Mouse (Mus musculus) adrenal gland (tissue): Measurements from ENCODE around the gene Galnt10.
"Not testable (repeated sequence)": the region's sequence is repeated elsewhere in the genome, so short reads cannot be mapped to it uniquely, and the experiment has no call there.

ENCODE experiments used
- intact Hi-C: fragments of 180-260 bp; cut with DNase I; formaldehyde crosslinking; loops from one replicate; pipeline ENCODE4 v1.15.1; 2025

Galnt10 gene

GRCm38 (mm10) chr11:57819999-57820581 is 174.8 kb downstream of the Galnt10 start:
- intact Hi-C loops: loop anchor here (2.0 kb wide), 1 partner anchor 115 kb away; no protein-coding TSS in a partner anchor

DNA sequence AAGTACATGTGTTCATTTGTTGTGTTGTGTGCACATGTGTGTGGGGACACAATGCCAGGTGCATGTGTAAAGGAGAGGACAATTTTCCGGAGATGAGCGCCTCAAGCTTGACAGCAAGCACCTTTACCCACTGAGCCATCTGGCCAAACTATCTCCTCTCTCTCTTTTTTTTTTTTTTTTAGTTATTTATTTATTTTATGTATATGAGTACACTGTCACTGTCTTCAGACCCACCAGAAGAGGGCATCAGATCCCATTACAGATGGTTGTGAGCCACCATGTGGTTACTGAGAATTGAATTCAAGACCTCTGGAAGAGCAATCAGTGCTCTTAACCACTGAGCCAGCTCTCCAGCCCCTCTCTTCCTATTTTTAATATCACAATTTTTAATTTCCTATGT is 177.9 kb downstream of the Galnt10 start:
- intact Hi-C loops: not testable (repeated sequence)

- intact Hi-C loops: no loop called here
Measured at GRCm38 (mm10) chr11:57823714-57824113, 178.5 kb downstream of the Galnt10 start.

DNA sequence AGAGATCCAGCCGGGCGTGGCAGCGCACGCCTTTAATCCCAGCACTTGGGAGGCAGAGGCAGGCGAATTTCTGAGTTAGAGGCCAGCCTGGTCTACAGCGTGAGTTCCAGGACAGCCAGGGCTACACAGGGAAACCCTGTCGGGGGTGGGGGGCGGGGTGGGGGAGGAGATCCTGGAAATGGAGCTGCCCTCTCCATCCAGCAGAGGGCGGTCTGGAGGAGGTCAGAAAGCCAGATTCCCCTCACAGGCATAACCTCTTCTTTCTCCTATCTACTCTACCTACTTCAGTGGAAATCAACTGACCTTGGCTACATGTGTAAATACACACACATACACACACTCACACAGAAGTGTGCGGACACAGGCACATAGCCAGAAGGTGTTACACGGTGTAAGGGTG is 180.0 kb downstream of the Galnt10 start:
- intact Hi-C loops: not testable (repeated sequence)

DNA sequence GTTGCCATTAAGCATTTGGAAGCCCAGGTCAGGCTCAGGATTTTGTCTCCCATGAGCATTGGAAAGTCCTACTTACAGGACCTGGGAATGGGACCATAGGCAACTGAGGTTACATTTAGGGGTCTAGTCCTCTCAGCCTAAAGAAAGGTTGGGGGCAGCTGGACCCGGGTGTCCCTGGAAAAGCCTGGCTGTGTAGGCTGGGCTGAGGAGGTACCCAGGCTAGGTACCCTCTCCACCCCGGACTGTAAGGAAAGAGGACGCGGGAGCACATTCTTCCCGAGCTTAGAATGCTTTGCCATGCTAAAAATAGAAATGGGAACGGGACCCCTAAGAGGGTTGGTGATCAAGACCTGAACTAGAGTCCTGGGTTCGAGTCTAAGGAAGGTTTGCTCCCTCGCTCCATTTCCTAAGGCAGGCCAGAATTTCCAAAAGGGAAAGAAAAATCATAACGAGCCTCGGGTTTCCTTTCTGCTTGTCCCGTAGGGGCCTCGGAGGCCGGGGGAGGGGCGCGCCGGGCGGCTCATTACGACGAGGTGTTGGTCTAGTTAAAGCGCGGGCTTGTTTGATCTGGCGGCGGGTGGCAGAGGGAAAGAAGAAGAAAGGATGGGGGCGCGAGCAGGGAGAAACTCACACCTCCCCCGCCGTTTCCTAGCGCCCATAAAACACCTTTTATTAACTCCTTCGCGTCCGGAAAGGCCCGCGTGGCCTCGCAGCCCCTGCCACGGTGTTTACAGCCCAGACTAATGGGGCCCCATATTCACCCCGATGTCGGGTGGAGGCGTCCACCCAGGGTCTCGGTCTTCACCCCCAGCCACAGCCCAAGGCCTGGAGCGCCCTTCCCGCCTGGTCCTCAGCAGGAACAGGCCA is 182.0 kb downstream of the Galnt10 start:
- intact Hi-C loops: no loop called here

GRCm38 (mm10) chr11:57827915-57828545 is 182.8 kb downstream of the Galnt10 start:
- intact Hi-C loops: no loop called here

DNA sequence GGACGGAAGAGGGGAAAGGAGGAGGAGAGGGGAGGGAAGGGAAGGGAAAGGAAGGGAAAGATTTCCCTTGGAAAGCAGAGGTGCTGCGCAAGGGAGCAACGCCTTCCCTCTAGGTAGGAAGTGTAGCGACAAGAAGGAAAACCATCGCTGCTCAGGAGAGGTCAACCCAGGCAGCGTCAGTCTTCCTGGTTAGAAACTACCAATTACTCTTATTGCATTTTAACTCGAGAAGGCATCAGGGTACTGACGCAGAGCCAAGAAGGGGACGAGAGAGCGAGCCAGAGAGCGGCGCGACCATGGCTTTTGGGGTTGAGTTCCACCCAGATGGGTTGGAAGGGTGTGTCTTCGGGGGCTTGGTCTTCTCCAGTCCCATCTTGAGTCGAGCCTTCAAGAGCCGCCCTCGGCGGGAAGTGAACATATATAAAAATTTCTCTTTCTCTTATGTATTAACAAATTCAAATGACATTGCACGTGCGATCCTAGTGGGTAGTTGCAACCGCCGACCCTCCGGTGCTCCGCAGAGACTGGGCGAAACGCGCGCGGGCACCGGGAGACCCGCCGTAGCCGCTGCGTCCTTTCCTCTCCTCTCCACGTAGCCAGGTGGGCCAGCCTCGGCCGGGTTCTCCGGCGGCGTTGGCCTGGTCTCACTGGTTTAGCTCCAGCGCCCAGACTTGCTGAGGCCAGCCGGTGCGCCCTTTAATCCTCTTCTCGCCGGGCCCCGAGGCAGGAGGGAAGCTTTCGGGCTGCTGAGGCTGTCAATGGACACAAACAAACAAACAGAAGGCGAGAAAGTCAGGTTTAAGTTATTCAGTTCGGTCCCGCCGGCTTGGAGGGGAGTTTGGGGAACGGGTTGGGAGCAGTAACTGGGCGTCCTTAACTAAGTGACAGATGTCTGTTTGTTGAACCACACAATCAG is 184.0 kb downstream of the Galnt10 start:
- intact Hi-C loops: no loop called here

DNA sequence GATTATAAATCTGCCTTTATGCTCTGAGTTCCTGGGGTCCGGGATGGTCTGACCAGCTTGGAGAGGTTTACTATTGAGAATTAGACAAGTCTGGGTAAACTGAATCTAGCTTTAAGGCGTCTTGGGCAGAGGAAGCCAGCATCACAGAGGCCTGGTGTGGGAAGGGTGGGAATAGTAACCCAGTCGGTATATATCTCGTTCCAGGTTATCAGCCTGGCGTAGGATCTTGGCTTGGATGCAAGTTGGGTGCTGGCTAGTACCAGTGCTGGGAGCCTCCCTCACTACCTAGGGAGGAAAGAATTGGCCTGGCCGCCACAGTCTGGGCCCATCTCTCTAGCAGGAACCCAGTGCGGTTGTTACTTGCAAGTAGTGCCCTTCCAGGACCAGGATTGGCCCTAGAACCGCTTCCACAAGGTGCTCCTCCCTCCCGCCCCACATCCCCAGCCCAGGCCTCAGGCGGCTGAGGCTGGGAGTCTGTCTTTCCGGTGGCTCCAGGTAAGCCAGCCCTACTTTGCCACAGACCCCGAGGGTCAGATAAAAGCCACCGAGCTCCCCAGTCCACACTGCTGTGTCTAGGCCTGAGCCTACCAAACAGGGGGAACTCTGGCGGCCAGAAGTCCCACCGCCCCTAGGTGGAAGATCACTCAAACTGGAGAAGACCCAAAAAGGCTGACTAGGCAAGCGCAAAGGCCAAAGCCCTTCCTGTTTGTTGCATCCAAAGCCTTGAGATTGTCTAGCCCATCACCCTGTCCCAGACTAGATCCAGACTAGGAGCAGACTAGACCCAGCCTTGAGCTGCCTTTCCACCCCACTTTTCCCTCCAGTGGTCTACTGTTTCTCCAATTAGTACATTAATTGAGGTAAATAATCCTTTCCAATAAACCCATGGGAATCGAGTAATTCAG is 184.9 kb downstream of the Galnt10 start:
- intact Hi-C loops: no loop called here

GRCm38 (mm10) chr11:57831281-57831781 is 186.1 kb downstream of the Galnt10 start:
- intact Hi-C loops: no loop called here

- intact Hi-C loops: no loop called here
Measured at GRCm38 (mm10) chr11:57831861-57832260, 186.6 kb downstream of the Galnt10 start.

GRCm38 (mm10) chr11:57832552-57833201 is 187.4 kb downstream of the Galnt10 start, which contains the start of gene Hand1:
Hand1 (minus strand) TSS chr11:57832818.
- intact Hi-C loops: no loop called here

DNA sequence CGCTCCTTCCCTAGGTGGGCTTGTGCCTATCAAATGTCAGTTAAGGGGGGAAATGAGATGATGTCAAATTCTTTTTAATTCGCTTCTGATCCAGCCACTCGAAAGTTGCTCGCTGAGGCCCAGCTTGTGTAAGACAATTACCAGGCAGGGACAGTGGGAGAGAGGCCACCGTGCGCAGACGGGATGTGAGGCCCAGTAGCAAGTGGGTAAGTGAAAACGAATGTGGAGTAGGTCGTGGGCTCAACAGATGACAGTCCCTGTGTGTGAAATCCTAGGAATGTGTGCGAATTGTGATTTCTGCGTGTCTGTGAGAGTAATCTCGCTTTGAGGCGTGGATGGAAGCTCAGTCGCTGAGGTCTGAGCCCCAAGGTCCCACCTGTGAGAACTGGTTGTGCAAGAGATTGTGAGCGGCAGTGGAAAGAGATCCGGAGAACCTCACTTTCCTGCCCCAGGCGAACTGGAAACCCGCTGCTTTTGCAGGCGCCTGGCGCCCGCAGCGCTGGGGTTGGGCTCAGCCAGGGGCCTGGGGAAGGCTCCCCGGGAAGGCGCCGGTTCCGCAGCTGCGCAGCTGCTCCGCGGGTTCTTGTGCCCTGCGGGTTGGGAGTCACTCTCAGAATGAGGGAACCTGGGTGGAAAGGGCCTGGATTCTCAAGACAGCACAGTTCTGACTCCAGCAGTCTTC is 188.2 kb downstream of the Galnt10 start:
- intact Hi-C loops: no loop called here

- intact Hi-C loops: no loop called here
Measured at GRCm38 (mm10) chr11:57834031-57834430, 188.8 kb downstream of the Galnt10 start.

DNA sequence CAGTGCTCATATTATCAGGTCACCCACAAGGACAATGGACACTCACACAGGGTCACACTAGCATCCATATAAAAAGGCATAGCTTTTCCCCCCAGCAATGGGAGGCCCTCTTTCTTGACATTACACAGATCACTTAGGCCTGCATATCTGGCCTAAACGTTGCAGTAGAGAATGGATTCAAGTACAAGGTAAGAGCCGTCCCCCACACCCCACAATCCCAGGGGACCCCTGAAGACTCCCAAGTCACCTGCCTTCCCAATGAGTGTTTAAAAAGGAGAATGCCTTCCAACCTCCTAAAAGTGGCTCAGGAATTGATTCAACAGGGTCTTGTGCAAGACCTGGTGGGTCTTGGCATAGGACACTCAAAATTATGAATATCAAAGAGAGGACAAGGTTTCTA is 190.1 kb downstream of the Galnt10 start:
- intact Hi-C loops: no loop called here

DNA sequence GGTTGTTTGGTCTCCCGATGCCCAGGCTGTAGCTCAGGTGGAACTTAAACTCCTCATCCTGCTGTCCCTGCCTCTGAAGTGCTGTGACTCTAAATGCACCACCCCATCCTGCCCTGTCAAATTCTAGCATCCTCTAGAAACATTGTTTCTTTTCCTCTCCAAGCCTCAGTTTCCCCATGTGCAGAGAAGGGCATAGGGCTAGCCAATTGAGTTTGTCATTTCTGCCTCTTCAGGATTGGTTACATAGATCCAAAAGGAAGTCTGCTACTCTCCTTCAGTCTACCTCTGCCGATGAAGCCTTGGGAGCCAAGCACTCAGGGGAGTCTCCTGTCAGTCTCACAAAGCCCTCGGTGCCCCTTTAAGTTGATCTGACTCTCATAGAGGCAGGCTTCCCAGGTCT is 190.7 kb downstream of the Galnt10 start:
- intact Hi-C loops: no loop called here

DNA sequence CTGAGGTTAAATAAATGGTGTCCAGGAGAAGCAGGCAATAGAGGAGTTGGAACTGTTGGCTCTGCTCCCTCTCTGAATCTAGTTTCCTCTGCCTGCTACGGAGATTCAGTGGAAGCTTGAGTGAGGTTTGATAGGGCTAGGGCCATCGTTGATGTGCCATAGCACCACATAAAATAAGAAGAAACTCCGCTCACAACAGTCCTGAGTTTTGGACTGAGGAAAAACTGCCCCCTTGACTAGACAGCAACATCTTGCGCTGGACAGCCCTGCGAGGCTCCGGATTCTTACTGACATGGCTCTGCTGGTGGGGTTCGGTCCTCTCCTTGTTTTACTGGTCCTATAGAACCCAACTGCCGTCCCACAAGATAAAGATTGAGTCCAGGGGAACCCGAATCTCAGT is 191.2 kb downstream of the Galnt10 start:
- intact Hi-C loops: no loop called here
